8 mouse cellular contexts compared by ENCODE assay signal in genomic region chr16:72663351-72664232, GRCm38 (mm10).
DNase-seq lines count a peak whose midpoint lies in the region; ATAC-seq and TF ChIP-seq lines count a peak whose summit lies in the region.

No protein-coding gene starts in this region.

- DNase-seq in forebrain, embryonic 11.5 days (ENCODE audit: low spot score), result peak; percentile 72
- DNase-seq in kidney, postnatal 14 days, result peak; percentile 59
- DNase-seq in liver, adult 2 months (ENCODE audit: extremely low read depth, low read depth, low spot score), result peak; percentile 47
- DNase-seq in naive thymus-derived CD4-positive, alpha-beta T cell, adult 2 months (ENCODE audit: low read depth), result peak; percentile 10
- DNase-seq in testis, postnatal 10 days (ENCODE audit: low spot score), result peak; percentile 62
- DNase-seq in adipocyte (ENCODE audit: low spot score), result no peak

- ATAC-seq in cerebellum, adult (ENCODE audit: insufficient number of reproducible peaks, low FRiP score, low TSS enrichment), result peak; percentile 53
- peak; percentile 74 for ATAC-seq in forebrain, embryonic 11.5 days (replicated peaks; ENCODE audit: low FRiP score)
- peak; percentile 83 for ATAC-seq in heart, embryonic 15.5 days (replicated peaks; ENCODE audit: insufficient number of reproducible peaks, insufficient read depth, low FRiP score, low read depth)

- no peaks in the 10 kb centered on the region for H3K36me3 ChIP-seq in forebrain, embryonic 11.5 days (ENCODE audit: control insufficient read depth, insufficient read depth, low read length)
- H3K36me3 ChIP-seq in heart, embryonic 15.5 days, result no peaks in the 10 kb centered on the region
- H3K36me3 ChIP-seq in liver, adult 2 months (ENCODE audit: control insufficient read depth, insufficient read depth, low read length), result no peaks in the 10 kb centered on the region

- TF ChIP-seq CTCF in liver, adult 2 months (IDR thresholded peaks at IDR 0.05; ENCODE audit: low read depth, low read length), result 0 out of 2 replicates have a peak, but pooled peaks have one; percentile 30

- under 1% methylated on average over 51 of the region's 55 CpGs for WGBS in forebrain, embryonic 11.5 days
- WGBS in heart, embryonic 15.5 days, result under 1% methylated on average over 55 of the region's 55 CpGs
- 1% methylated on average over 55 of the region's 55 CpGs for WGBS in liver, adult 2 months

- peak overlapping the region; percentile 81 for H3K9ac ChIP-seq in forebrain, embryonic 11.5 days (ENCODE audit: low read length)
- peak overlapping the region; percentile 62 for H3K9ac ChIP-seq in heart, embryonic 15.5 days
- peak overlapping the region; percentile 47 for H3K9ac ChIP-seq in liver, adult 2 months (ENCODE audit: low read depth, low read length)

- H3K27me3 ChIP-seq in forebrain, embryonic 11.5 days (ENCODE audit: control insufficient read depth, insufficient read depth, low read length), result no peaks in the 10 kb centered on the region
- H3K27me3 ChIP-seq in heart, embryonic 15.5 days, result no peaks in the 10 kb centered on the region
- H3K27me3 ChIP-seq in liver, adult 2 months (ENCODE audit: control insufficient read depth, insufficient read depth, low read length), result no peaks in the 10 kb centered on the region

- peak overlapping the region; percentile 97 for H3K4me2 ChIP-seq in forebrain, embryonic 11.5 days (ENCODE audit: low read depth, low read length, severe bottlenecking)
- peak overlapping the region; percentile 89 for H3K4me2 ChIP-seq in heart, embryonic 15.5 days

- no peaks in the 10 kb centered on the region for H3K4me1 ChIP-seq in forebrain, embryonic 11.5 days (replicated peaks; ENCODE audit: control insufficient read depth, insufficient read depth, low read length)
- no peaks in the 10 kb centered on the region; the same call in 1 of the 2 replicates for H3K4me1 ChIP-seq in heart, embryonic 15.5 days (replicated peaks)
- H3K4me1 ChIP-seq in liver, adult 2 months (ENCODE audit: control insufficient read depth, insufficient read depth, low read length), result no peaks in the 10 kb centered on the region

- H3K27ac ChIP-seq in forebrain, embryonic 11.5 days (ENCODE audit: low read depth, low read length), result peak overlapping the region; percentile 74; the same call in 1 of the 2 replicates
- H3K27ac ChIP-seq in heart, embryonic 15.5 days, result peak overlapping the region; percentile 96
- H3K27ac ChIP-seq in liver, adult 2 months (replicated peaks; ENCODE audit: insufficient read depth, low read depth, low read length), result no peak overlapping the region

- 0 out of 2 replicates have a peak, but pooled peaks cover 3% of the 10 kb centered on the region for H3K79me2 ChIP-seq in liver, adult 2 months (ENCODE audit: control insufficient read depth, insufficient read depth, low read length)

- peak overlapping the region; percentile 76 for H3K4me3 ChIP-seq in forebrain, embryonic 11.5 days (ENCODE audit: low read depth, low read length)
- H3K4me3 ChIP-seq in heart, embryonic 15.5 days, result peak overlapping the region; percentile 71
- H3K4me3 ChIP-seq in liver, adult 2 months (ENCODE audit: insufficient read depth, low read depth, low read length), result peak overlapping the region; percentile 73

- TF ChIP-seq POLR2A in liver, adult 2 months (IDR thresholded peaks at IDR 0.05; ENCODE audit: extremely low read depth, insufficient read depth, low read length), result no peak

- no peaks in the 10 kb centered on the region for H3K9me3 ChIP-seq in forebrain, embryonic 11.5 days (ENCODE audit: control insufficient read depth, low read length)
- H3K9me3 ChIP-seq in heart, embryonic 15.5 days (replicated peaks), result no peaks in the 10 kb centered on the region
